Mouse (Mus musculus) CD4-positive, CD25-positive, alpha-beta regulatory T cell, adult 2 months (primary cell): ENCODE measurements around the gene Smg8.
"Not testable (repeated sequence)": the region's sequence is repeated elsewhere in the genome, so short reads cannot be mapped to it uniquely, and the experiment has no call there.

ENCODE experiments used
- DNase-seq: peaks from one replicate; pipeline ENCODE4 v3.0.0-alpha.2; 2012; ENCODE audit warnings: low read depth, low spot score

Gene Smg8

GRCm38 (mm10) chr11:87086290-87086984, at the start of gene Smg8:
Gene Smg8, minus strand, starts transcription at chr11:87086774.
- peak; percentile 87 for DNase-seq

GRCm38 (mm10) chr11:87136233-87136632, 49.7 kb upstream of the Smg8 start:
- no peak for DNase-seq

GRCm38 (mm10) chr11:87126824-87127816, 40.5 kb upstream of the Smg8 start, which contains the start of gene Trim37:
Gene Trim37, plus strand, starts transcription at chr11:87127077.
- DNase-seq, result peak; percentile 95

- peak; percentile 13 for DNase-seq
Measured at GRCm38 (mm10) chr11:87126281-87126823, 39.8 kb upstream of the Smg8 start.

- no peak for DNase-seq
Measured at GRCm38 (mm10) chr11:87125562-87125961, 39.0 kb upstream of the Smg8 start.

GRCm38 (mm10) chr11:87121864-87122263, 35.3 kb upstream of the Smg8 start:
- DNase-seq, result no peak

GRCm38 (mm10) chr11:87110172-87110909, 23.8 kb upstream of the Smg8 start:
- no peak for DNase-seq

- no peak for DNase-seq
Measured at GRCm38 (mm10) chr11:87109519-87110171, 23.1 kb upstream of the Smg8 start.

- peak; percentile 98 for DNase-seq
Measured at GRCm38 (mm10) chr11:87108755-87109518, 22.4 kb upstream of the Smg8 start, which contains the start of gene Ska2. Gene Ska2, plus strand, starts transcription at chr11:87109234.

GRCm38 (mm10) chr11:87108409-87108754, 21.8 kb upstream of the Smg8 start, which contains the start of gene Prr11:
Gene Prr11, minus strand, starts transcription at chr11:87108708.
- DNase-seq, result no peak

GRCm38 (mm10) chr11:87087142-87087541, 568 bp upstream of the Smg8 start:
- DNase-seq, result no peak

- DNase-seq, result no peak
Measured at GRCm38 (mm10) chr11:87085461-87085860, 1.1 kb downstream of the Smg8 start.

- DNase-seq, result no peak
Measured at GRCm38 (mm10) chr11:87083712-87084111, 2.9 kb downstream of the Smg8 start.

- peak; percentile 90 for DNase-seq
Measured at GRCm38 (mm10) chr11:87073866-87074440, 12.6 kb downstream of the Smg8 start, which contains the start of gene Gdpd1. Gene Gdpd1, minus strand, starts transcription at chr11:87074062.

GRCm38 (mm10) chr11:87073343-87073865, 13.2 kb downstream of the Smg8 start:
- peak; percentile 54 for DNase-seq

GRCm38 (mm10) chr11:87062087-87062486, 24.5 kb downstream of the Smg8 start:
- no peak for DNase-seq

GRCm38 (mm10) chr11:87060410-87060809, 26.2 kb downstream of the Smg8 start:
- DNase-seq, result no peak

GRCm38 (mm10) chr11:87056286-87056685, 30.3 kb downstream of the Smg8 start:
- no peak for DNase-seq

- DNase-seq, result not testable (repeated sequence)
Measured at GRCm38 (mm10) chr11:87048900-87049299, 37.7 kb downstream of the Smg8 start.
